Mouse (Mus musculus) megakaryocyte, adult 5-6 weeks (primary cell): ENCODE data around the gene Ebpl. TPM values are rescaled to one million over a fixed set of nuclear protein-coding genes. Genes with fewer than 3 reads are reported as not detected.
"Not testable (repeated sequence)": the region's sequence is repeated elsewhere in the genome, so short reads cannot be mapped to it uniquely, and the experiment has no call there.

Experiments
- ATAC-seq: 2 replicates; pipeline ENCODE4 v1.8.0; 2016; ENCODE audit warnings: mild to moderate bottlenecking, inconsistent platforms; ENCODE audit not compliant: poor library complexity, severe bottlenecking
- total RNA-seq, 2 experiments: library from RNA; stranded (forward) in 1 of 2; stranded (reverse) in 1 of 2; fragments of 153-499, 151-499 nt in 1 of 2; fragments of 221-1000, 200-1000 nt in 1 of 2; gene quantifications; 2 replicates each; pipeline versions ENCODE4 v1.2.3 to v1.2.4; 2015 to 2017

The Ebpl gene
- total RNA-seq, 2 experiments from 2014 or later: 1.2 to 2.2 TPM

- peak; percentile 77 for ATAC-seq
Measured at GRCm38 (mm10) chr14:61327618-61328450, 32.4 kb downstream of the Ebpl start.

GRCm38 (mm10) chr14:61327007-61327406, 33.2 kb downstream of the Ebpl start:
- ATAC-seq: not testable (repeated sequence)

- no peak for ATAC-seq
Measured at GRCm38 (mm10) chr14:61322740-61323139, 37.5 kb downstream of the Ebpl start.

- ATAC-seq: no peak
Measured at GRCm38 (mm10) chr14:61321200-61321599, 39.0 kb downstream of the Ebpl start.

GRCm38 (mm10) chr14:61320765-61321164, 39.5 kb downstream of the Ebpl start:
- ATAC-seq: no peak

- peak; percentile 81 for ATAC-seq
Measured at GRCm38 (mm10) chr14:61316861-61317260, 43.4 kb downstream of the Ebpl start.

- no peak for ATAC-seq
Measured at GRCm38 (mm10) chr14:61310963-61311362, 49.3 kb downstream of the Ebpl start.

GRCm38 (mm10) chr14:61310036-61310772, 50.0 kb downstream of the Ebpl start:
- ATAC-seq: peak; percentile 65

GRCm38 (mm10) chr14:61309593-61309992, 50.6 kb downstream of the Ebpl start, which contains the start of gene Arl11:
Gene Arl11, plus strand, starts transcription at chr14:61309753.
- ATAC-seq: peak; percentile 95

GRCm38 (mm10) chr14:61303969-61304609, 56.1 kb downstream of the Ebpl start:
- no peak for ATAC-seq

- ATAC-seq: peak; percentile 79
Measured at GRCm38 (mm10) chr14:61302428-61302827, 57.8 kb downstream of the Ebpl start.

GRCm38 (mm10) chr14:61301323-61301722, 58.9 kb downstream of the Ebpl start:
- ATAC-seq: peak; percentile 67

- no peak for ATAC-seq
Measured at GRCm38 (mm10) chr14:61299810-61300209, 60.4 kb downstream of the Ebpl start.

GRCm38 (mm10) chr14:61294738-61295079, 65.5 kb downstream of the Ebpl start:
- peak; percentile 74 for ATAC-seq

- peak; percentile 91 for ATAC-seq
Measured at GRCm38 (mm10) chr14:61293884-61294737, 66.1 kb downstream of the Ebpl start.

- ATAC-seq: no peak
Measured at GRCm38 (mm10) chr14:61290664-61291063, 69.6 kb downstream of the Ebpl start.

GRCm38 (mm10) chr14:61288606-61289286, 71.5 kb downstream of the Ebpl start:
- peak; percentile 86 for ATAC-seq
